Mouse (Mus musculus) forebrain, embryonic 16.5 days (tissue): ENCODE results near the gene Gm48552. TPM values are rescaled to one million over a fixed set of nuclear protein-coding genes. Genes with fewer than 3 reads are reported as not detected.

ENCODE experiments used
- ATAC-seq: fragments of 200-750 bp; cut with Nextera tagmentation; 2 replicates; pipeline ENCODE4 v1.8.0; 2017; ENCODE audit warnings: mild to moderate bottlenecking, moderate library complexity
- H3K27ac ChIP-seq: fragments of 300-500 bp; sonication (generic); 2 replicates; pipeline ENCODE4 v1.5.1; 2014; ENCODE audit warnings: low read length, control low read depth
- H3K27me3 ChIP-seq: fragments of 300-500 bp; sonication (generic); replicated peaks from 2 replicates; pipeline ENCODE4 v1.6.1; 2014; ENCODE audit warnings: low read length; ENCODE audit not compliant: control insufficient read depth, insufficient read depth
- H3K36me3 ChIP-seq: fragments of 300-500 bp; sonication (generic); 2 replicates; pipeline ENCODE4 v1.6.1; 2014; ENCODE audit not compliant: control insufficient read depth, insufficient read depth
- H3K4me1 ChIP-seq: fragments of 300-500 bp; sonication (generic); replicated peaks from 2 replicates; pipeline ENCODE4 v1.6.1; 2014; ENCODE audit warnings: low read length; ENCODE audit not compliant: control insufficient read depth, insufficient read depth
- H3K4me2 ChIP-seq: fragments of 300-500 bp; sonication (generic); 2 replicates; pipeline ENCODE4 v1.6.1; 2014; ENCODE audit warnings: mild to moderate bottlenecking, low read length, control low read depth
- H3K4me3 ChIP-seq: fragments of 300-500 bp; sonication (generic); replicated peaks from 2 replicates; pipeline ENCODE4 v1.5.1; 2014; ENCODE audit warnings: mild to moderate bottlenecking, low read length, control low read depth
- H3K9ac ChIP-seq: fragments of 300-500 bp; sonication (generic); replicated peaks from 2 replicates; pipeline ENCODE4 v1.6.1; 2014; ENCODE audit warnings: low read depth, low read length, control low read depth
- H3K9me3 ChIP-seq: fragments of 300-500 bp; sonication (generic); 2 replicates; pipeline ENCODE4 v1.6.1; 2016; ENCODE audit warnings: low read length; ENCODE audit not compliant: control insufficient read depth
- WGBS: fragments of 180-500 bp; shearing (Covaris S2); extraction: QIAGEN DNeasy Blood & Tissue Kit; methylation state at CpG from one replicate; pipeline ENCODE4 v1.1.7; 2014; 5-methylcytosine and 5-hydroxymethylcytosine counted together
- polyA plus RNA-seq: library from polyadenylated mRNA; unstranded; fragments of >200 nt; fragmentation: Nextera tagmentation; extraction: Ambion mirVana; gene quantifications from 2 replicates; pipeline ENCODE4 v1.2.1, GENCODE M21; 2015

Gene Gm48552
- polyA plus RNA-seq, 1 experiment from 2014 or later, result 2.2 TPM

DNA sequence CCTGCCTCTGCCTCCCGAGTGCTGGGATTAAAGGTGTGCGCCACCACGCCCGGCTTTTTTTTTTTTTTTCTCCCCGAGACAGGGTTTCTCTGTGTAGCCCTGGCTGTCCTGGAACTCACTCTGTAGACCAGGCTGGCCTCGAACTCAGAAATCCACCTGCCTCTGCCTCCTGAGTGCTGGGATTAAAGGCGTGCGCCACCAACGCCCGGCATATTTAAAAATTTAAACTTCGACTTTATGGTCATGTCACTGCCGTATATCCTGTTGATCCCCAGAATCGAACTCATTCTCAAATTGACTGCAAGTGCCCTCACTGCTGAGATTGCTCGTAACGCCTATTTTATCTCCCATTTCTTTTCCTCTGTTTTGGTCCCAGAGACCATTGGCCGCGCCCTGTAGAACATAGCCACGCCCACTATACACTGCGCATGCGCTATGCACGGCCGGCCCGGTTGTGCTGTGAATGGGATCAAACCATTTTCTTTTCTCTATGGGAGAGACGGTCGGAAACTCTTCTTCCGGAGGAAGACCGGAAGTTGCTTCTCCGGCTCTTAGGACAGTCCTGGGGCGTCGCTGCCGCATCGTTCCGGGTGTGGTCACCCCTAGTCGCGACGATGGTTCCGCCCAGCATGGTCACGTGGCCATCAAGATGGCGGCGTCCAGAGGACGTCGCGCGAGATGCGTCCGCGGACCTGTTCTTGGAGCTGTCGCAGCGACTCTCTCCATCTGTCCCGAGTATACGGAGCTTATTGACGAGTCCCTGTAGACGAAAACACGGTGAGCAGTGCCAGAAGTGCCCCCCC lies 4.8 kb upstream of the Gm48552 start, which contains the start of the genes Dohh and Gm48551:
Gene Dohh, plus strand, starts transcription at position 627 of the 803 bp plus-strand sequence.
Gene Gm48551, plus strand, starts transcription at position 665 of the 803 bp plus-strand sequence.
- H3K4me2 ChIP-seq, result peak within 1 kb of the TSS; percentile 88
- 5% methylated on average over 50 of the region's 54 CpGs for WGBS
- H3K9me3 ChIP-seq, result no peaks in the 10 kb centered on the region
- H3K36me3 ChIP-seq, result peaks cover 17% of the 10 kb centered on the region
- peak within 1 kb of the TSS; percentile 87 for H3K27ac ChIP-seq
- peak; percentile 96 for ATAC-seq
- peak within 1 kb of the TSS; percentile 74 for H3K9ac ChIP-seq
- H3K4me3 ChIP-seq, result peak within 1 kb of the TSS; percentile 92
- H3K4me1 ChIP-seq, result peaks cover 13% of the 10 kb centered on the region
- H3K27me3 ChIP-seq, result no peaks in the 10 kb centered on the region

DNA sequence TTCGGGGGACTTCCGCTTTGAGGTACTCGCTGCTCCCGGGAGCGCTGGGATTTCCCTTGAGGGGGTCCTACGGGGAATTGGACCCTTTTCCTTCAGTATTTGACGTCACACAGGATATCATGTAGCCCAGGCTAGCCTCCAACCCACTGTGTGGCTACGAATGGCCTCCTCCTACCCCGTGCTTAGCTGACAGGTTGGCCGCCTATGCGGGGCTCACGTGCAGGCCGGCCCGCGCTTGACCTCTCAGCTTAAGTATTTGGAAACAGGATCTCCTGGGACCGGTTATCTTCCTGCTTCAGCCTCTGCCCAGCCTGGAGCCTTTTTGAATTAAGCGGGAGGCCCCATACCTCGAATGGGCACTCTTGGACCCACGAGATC lies 4.2 kb upstream of the Gm48552 start:
- Histone ChIP-seq H3K9me3 (no peaks in the 10 kb centered on the region), H3K4me3 (peak overlapping the region; percentile 92), H3K27ac (peak overlapping the region; percentile 87), H3K4me1 (peaks cover 12% of the 10 kb centered on the region), H3K36me3 (peaks cover 17% of the 10 kb centered on the region), H3K4me2 (peak overlapping the region; percentile 88), H3K9ac (peak overlapping the region; percentile 74), H3K27me3 (no peaks in the 10 kb centered on the region)
- under 1% methylated on average over 19 of the region's 19 CpGs for WGBS
- ATAC-seq, result peak; percentile 10

DNA sequence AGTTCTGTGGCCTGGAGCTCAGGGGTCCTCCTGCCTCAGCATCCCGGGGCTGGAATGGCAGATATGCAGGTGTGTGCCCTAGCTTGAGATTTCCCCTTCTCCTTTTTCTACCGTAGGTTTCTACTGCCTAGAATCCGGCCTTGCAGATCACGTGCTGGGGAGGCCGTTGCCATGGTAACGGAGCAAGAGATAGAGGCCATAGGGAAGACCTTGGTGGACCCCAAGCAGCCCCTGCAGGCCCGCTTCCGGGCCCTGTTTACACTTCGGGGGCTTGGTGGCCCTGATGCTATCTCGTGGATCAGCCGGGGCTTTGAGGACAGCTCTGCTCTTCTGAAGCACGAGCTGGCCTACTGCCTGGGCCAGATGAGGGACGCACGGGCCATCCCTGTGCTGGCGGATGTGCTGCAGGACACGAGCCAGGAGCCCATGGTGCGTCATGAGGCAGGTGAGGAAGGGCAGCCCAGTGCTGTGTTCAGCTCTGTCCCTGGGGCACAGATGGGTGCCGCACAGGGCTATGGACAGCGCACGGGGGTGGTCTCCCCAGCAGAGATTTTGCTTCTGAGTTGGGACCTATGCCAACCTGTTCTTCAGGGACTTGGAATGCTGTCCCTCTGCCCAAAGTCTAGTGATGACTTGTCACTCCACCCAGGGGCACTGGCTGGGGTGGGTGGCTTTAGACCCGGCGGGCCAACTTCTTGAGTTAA lies 3.0 kb upstream of the Gm48552 start:
- Histone ChIP-seq H3K4me2 (peak overlapping the region; percentile 88), H3K4me3 (no peak overlapping the region), H3K4me1 (peaks cover 12% of the 10 kb centered on the region), H3K9ac (no peak overlapping the region), H3K27ac (no peak overlapping the region), H3K9me3 (no peaks in the 10 kb centered on the region), H3K27me3 (no peaks in the 10 kb centered on the region), H3K36me3 (peaks cover 17% of the 10 kb centered on the region)
- ATAC-seq, result no peak
- 89% methylated on average over 22 of the region's 22 CpGs for WGBS

DNA sequence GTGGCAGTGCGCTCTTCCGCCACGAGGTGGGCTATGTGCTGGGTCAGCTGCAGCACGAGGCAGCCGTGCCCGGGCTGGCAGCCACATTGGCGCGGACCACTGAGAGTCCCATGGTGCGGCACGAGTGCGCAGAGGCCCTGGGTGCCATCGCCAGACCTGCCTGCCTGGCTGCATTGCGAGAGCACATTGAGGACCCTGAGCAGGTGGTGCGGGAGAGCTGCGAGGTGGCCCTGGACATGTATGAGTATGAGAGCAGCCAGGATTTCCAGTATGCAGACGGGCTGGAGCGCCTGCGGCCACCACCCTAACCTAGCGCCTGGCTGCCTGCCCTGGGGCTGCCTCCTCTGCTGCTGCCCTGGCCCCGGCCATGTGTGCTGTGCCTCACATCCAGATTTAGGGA lies 1.1 kb upstream of the Gm48552 start:
- ATAC-seq, result no peak
- Histone ChIP-seq H3K4me2 (no peak overlapping the region), H3K27me3 (no peaks in the 10 kb centered on the region), H3K9me3 (no peaks in the 10 kb centered on the region), H3K4me3 (no peak overlapping the region), H3K36me3 (peaks cover 17% of the 10 kb centered on the region), H3K27ac (no peak overlapping the region), H3K9ac (no peak overlapping the region), H3K4me1 (peaks cover 12% of the 10 kb centered on the region)
- 95% methylated on average over 20 of the region's 20 CpGs for WGBS

DNA sequence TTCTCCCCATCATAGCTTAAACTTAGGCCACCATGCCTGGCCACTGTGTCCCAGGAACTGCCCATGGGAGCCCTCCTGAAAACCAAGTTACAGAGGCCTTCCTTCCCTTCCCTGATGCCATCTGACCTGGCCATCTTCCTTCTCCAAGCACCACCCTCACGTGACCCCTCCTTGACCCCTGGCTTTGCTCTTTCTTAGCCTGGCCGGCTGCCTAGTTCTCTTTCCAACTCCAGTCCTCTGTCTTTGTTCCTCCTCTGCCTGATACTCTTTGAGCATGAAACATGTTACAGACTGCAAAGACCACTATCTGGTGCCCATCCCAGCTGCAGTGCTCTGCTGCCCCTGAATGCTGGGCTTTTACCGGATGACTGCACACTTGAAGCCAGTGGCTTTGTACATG lies 568 bp downstream of the Gm48552 start:
- H3K27me3 ChIP-seq, result no peaks in the 10 kb centered on the region
- 52% methylated on average over 3 of the region's 3 CpGs for WGBS
- no peak overlapping the region for H3K4me3 ChIP-seq
- no peak for ATAC-seq
- H3K27ac ChIP-seq, result no peak overlapping the region
- no peak overlapping the region for H3K4me2 ChIP-seq
- peaks cover 17% of the 10 kb centered on the region for H3K36me3 ChIP-seq
- no peaks in the 10 kb centered on the region for H3K9me3 ChIP-seq
- H3K9ac ChIP-seq, result no peak overlapping the region
- peaks cover 20% of the 10 kb centered on the region for H3K4me1 ChIP-seq

DNA sequence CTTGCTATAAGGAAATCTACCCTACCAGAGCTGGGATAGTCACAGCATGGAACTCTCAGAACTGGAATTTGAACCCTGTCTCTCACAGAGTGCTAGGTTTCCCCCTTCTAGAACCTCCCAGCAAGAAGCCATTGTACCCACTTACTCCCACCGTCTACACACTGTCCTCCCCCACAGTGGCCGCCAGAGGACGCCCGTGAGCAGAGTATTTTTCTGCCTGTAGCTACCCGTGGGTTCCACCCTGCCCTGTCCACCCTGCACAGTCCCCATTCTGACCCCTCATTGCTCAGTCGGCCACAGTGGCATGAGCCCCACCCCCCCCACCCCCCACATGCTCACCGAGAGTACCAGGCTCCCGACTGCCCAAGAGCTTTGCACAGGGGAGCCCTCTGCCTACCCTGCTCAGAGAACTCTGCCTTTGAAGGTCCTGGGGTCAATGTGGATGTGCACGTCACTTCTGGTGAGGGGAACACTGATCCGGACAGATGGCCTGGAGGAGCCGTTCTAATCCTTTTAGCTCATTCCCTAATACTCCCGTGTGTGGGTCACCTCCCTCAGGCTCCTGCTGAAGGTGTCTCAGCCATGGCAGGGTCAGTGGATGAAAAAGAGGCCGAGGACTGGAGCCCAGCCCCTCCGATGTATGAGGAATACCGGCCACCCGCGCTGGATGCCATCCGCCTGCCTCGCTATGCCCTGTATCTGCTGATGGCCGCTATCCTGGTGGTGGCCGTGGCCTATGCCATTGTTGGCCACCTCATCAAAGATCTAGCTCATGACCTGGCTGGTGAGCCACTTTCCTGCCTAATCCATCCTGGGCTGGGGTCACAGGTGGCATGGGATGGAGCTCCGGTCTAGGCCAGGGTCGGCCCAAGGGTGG lies 1.2 kb downstream of the Gm48552 start:
- Histone ChIP-seq H3K9ac (no peak overlapping the region), H3K27me3 (no peaks in the 10 kb centered on the region), H3K4me1 (peaks cover 17% of the 10 kb centered on the region), H3K4me3 (no peak overlapping the region), H3K9me3 (no peaks in the 10 kb centered on the region), H3K27ac (no peak overlapping the region), H3K4me2 (no peak overlapping the region), H3K36me3 (peaks cover 17% of the 10 kb centered on the region)
- peak; percentile 65 for ATAC-seq
- 63% methylated on average over 23 of the region's 23 CpGs for WGBS

DNA sequence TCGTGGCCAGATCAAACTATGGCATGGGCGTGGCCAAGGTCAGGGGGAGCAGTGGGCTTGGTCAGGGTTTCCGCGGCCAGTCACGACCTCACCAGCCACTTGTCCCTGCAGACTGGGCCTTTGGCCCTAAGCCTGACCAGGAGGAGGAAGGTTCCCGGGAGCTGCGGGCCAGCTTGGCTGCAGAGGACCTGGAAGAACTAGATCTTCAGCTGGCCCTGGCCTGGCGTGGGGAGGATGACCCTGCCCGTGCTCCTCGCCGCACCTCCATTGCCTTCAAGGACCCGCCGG lies 1.8 kb downstream of the Gm48552 start:
- no peak overlapping the region for H3K4me2 ChIP-seq
- WGBS, result 91% methylated on average over 13 of the region's 13 CpGs
- ATAC-seq, result no peak

DNA sequence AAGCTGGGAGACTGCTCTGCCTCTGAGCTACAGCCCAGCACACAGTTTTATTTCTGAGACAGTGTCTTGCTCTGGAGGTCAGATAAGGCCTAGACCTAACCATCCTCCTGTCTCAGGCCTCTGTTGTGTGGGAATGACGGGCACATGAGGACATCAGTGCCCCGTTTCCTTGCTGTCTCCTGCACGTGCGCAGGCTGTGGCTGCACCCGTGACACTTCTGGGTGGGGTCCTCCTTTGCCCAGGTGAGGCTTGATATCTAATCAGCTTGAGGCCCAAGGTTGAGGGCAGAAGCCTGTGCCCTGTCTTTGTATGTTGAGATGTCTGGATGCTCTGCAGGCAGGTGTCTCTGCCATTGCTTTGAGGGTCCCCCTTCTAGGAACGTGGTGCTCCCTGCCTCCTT lies 3.5 kb downstream of the Gm48552 start:
- ATAC-seq, result no peak
- H3K4me2 ChIP-seq, result no peak overlapping the region
- H3K27ac ChIP-seq, result no peak overlapping the region
- peaks cover 10% of the 10 kb centered on the region; the same call in 1 of the 2 replicates for H3K4me1 ChIP-seq
- H3K36me3 ChIP-seq, result peaks cover 8% of the 10 kb centered on the region
- H3K9me3 ChIP-seq, result no peaks in the 10 kb centered on the region
- no peak overlapping the region for H3K9ac ChIP-seq
- H3K27me3 ChIP-seq, result no peaks in the 10 kb centered on the region
- no peak overlapping the region for H3K4me3 ChIP-seq
- 90% methylated on average over 6 of the region's 6 CpGs for WGBS

More for the DNA sequence above, 1.8 kb downstream of the Gm48552 start:
- H3K36me3 ChIP-seq, result peaks cover 17% of the 10 kb centered on the region
- H3K27me3 ChIP-seq, result no peaks in the 10 kb centered on the region
- no peak overlapping the region for H3K4me3 ChIP-seq
- no peaks in the 10 kb centered on the region for H3K9me3 ChIP-seq
- peaks cover 11% of the 10 kb centered on the region for H3K4me1 ChIP-seq
- no peak overlapping the region for H3K9ac ChIP-seq
- no peak overlapping the region for H3K27ac ChIP-seq

DNA sequence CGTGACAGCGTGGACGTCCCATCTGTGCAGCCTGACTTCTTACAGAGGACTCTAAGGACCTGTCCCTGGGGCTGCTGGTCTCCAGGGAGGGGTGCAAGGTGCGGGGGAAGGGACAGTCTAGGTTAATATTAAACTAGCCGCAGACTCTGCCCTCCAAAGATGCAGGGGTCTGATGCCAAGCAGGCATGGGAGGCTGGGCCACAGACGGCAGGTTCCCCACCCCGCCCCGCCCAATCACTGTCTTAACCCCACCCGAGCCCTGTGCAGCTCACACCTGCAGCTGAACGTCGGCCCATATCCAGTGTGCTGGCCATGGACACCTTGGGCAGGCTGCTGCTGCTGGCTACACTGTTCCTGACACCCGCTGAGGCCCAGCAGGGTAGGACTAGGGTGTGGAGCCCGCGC lies 4.0 kb downstream of the Gm48552 start, which contains the start of gene Smim24:
Gene Smim24, plus strand, starts transcription at position 271 of the 405 bp plus-strand sequence.
- 74% methylated on average over 14 of the region's 14 CpGs for WGBS
- no peak within 1 kb of the TSS; the same call in 1 of the 2 replicates for H3K9ac ChIP-seq

More for the DNA sequence above, 4.0 kb downstream of the Gm48552 start, which contains the start of gene Smim24:
- H3K36me3 ChIP-seq, result peaks cover 7% of the 10 kb centered on the region; the same call in 1 of the 2 replicates
- H3K9me3 ChIP-seq, result no peaks in the 10 kb centered on the region
- H3K4me1 ChIP-seq, result peaks cover 10% of the 10 kb centered on the region; the same call in 1 of the 2 replicates
- H3K4me2 ChIP-seq, result peak within 1 kb of the TSS; percentile 44
- no peak for ATAC-seq
- H3K4me3 ChIP-seq, result peak within 1 kb of the TSS; percentile 1; the same call in 1 of the 2 replicates
- no peak within 1 kb of the TSS for H3K27ac ChIP-seq
- H3K27me3 ChIP-seq, result no peaks in the 10 kb centered on the region
